Mouse (Mus musculus): Measurements from ENCODE around the gene Tmem159. TPM values are rescaled to one million over a fixed set of nuclear protein-coding genes. Genes with fewer than 3 reads are reported as not detected.

Tmem159 gene
- 10 to 100 TPM in 1 of 2 experiments, 1 to 10 TPM in 1; 9.8 to 13.1 TPM for total RNA-seq (2021)
- long read RNA-seq, experiment 1, transcript Tmem159-201 (5 exons, 1,484 nt) = major isoform, 19 of 20 reads
- long read RNA-seq, experiment 1, partial matches to known transcripts = 0 of 20 reads
- long read RNA-seq, experiment 1, other reads (novel, unspliced or antisense) = 0 of 20 reads
- long read RNA-seq, experiment 2, transcript Tmem159-201 (5 exons, 1,484 nt) = major isoform, 6 of 7 reads
- long read RNA-seq, experiment 2, partial matches to known transcripts = 1 of 7 reads
- long read RNA-seq, experiment 2, other reads (novel, unspliced or antisense) = 0 of 7 reads

DNA sequence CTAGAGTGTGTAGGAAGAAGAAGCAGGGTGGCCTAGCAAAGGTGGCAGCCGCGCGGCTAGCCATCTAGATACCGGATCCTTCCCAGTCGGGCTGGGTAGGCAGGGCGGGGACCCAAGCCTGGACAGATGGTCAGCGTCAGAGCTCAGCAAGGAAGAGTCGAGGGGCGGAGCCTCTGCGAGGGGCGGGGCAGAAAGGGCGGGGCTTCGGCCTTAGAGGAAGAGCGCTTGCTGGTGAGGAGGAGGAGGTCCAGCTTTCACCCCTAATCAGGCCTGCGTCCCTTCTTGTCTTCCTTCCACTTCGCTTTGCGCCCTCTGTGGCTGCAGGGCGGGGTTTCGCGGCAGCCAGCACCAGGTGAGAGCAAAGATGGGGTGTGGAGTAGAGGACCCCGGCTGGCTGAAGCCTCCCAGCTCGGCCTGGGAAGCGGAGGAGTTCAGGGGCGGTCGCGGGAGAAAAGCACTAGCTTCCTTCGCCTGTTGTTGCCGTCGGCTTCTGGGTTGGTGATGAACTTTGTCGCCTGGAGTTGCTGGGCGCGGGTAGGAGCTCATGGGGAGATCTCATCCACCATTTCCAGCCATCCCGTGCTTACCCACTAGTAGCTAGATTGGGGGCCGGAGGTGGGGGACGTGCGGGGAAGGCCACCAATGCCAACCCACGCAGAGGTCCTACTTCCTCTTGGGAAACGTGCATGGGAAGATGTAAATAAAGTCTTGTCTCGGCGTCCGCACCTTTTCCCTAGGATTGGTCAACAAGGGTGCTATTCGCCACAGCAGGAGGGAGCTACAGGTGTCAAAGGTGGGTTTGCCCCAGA is at the start of gene Tmem159:
Gene Tmem159 (plus strand): TSS at position 190 of the 809 bp plus-strand sequence.
- peak; percentile 53 to 61 for DNase-seq (ENCODE audit: low spot score in 2 of 2)
- intact Hi-C loops (cut with DNase I) = no loop called here

- intact Hi-C loops (cut with DNase I) = loop anchor here (10.0 kb wide), 1 partner anchor 199 kb away; no protein-coding TSS in a partner anchor
- no peak for DNase-seq (ENCODE audit: low spot score in 2 of 2)
Measured at GRCm38 (mm10) chr7:120054016-120054415, 48.1 kb upstream of the Tmem159 start.

DNA sequence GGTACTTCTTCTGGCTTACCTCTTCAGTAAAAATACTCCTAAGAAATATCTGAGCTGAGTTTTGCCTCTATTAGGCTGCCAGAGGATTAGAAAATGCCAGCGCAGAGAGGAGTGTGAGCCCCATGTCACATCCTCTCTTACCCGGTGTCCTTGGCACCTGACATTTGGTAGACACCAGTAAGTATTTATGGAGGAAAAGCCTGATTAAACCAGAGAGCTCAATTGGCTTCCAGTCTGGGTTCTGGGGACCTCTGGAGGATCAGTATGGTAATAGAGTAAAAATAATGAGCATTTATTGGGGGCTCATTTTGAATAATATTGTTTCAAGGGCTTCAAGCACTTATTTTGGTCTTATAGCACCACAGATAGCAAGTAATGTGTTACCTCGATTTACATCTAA is 46.7 kb upstream of the Tmem159 start:
- intact Hi-C loops (cut with DNase I) = loop anchor here (10.0 kb wide), 1 partner anchor 201 kb away; no protein-coding TSS in a partner anchor

DNA sequence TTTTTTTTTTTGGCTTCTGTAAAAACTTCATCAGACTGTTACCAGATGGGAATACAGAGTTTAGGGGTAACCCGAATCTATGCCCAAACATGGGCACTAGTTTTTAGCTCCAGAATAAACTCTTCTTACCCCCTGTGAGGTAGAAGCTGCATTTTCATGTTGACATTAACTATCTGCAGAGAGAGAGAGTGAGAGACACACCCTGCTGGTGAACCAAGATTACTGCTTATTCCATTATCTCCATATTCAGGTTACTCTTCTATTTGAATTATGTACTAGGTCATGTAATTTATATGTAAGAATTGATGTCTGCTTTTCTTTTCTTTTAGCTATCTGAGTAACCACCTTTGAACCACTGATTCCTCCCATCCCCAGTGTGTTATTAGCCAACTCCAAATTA is 38.1 kb upstream of the Tmem159 start:
- intact Hi-C loops (cut with DNase I) = no loop called here
- no peak for DNase-seq (ENCODE audit: low spot score in 2 of 2)

More for the DNA sequence above, 46.7 kb upstream of the Tmem159 start:
- DNase-seq (ENCODE audit: low spot score in 2 of 2) = no peak

DNA sequence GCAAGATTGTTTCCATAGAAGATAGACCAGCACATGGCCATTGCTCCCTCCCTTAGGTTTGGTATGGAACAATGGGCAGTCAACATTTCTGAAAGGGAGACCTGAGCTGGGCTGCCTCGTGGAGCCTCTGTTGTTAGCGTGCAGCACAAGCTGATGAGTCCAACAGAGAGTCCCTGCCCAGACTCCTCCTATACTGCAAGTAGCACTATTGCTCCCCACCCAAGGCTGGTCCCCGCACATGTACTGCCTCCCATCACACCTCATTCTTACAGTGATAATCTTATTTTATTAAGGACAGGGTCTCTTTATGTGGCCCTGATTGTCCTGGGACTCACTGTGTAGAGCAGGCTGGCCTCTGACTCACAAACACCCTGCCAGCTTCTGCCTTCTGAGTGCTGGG is 34.0 kb upstream of the Tmem159 start:
- intact Hi-C loops (cut with DNase I) = no loop called here

GRCm38 (mm10) chr7:120069164-120069563 is 33.0 kb upstream of the Tmem159 start:
- intact Hi-C loops (cut with DNase I) = no loop called here
- peak in 1 of 2 experiments; percentile 2 for DNase-seq (ENCODE audit: low spot score in 2 of 2)

More for the DNA sequence above, 34.0 kb upstream of the Tmem159 start:
- no peak for DNase-seq (ENCODE audit: low spot score in 2 of 2)

GRCm38 (mm10) chr7:120080177-120080576 is 22.0 kb upstream of the Tmem159 start:
- intact Hi-C loops (cut with DNase I) = no loop called here
- no peak for DNase-seq (ENCODE audit: low spot score in 2 of 2)

DNA sequence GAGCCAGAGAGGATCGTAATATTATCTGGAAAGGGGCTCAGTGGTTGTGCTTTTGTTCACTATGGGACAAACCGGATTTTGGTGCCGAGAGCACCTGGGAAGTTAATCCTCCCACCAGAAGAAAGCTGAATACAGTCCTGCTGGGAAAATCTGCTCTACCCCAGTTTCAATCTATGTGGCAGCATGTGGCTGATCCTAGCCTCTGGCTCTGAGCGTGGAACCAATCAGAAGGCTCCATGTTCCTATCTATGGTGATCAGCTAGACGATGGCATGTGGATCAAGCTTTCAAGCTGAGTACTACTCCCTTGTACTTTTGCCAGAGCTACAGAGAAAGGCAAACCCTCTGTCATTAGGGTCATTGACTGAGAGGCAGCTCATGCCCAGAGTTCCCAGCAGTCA is 9.1 kb upstream of the Tmem159 start:
- intact Hi-C loops (cut with DNase I) = loop anchor here (10.0 kb wide), 2 partner anchors 112 to 232 kb away; partner anchors contain the start of genes Abca14, Abca15 and Crym
- no peak for DNase-seq (ENCODE audit: low spot score in 2 of 2)

DNA sequence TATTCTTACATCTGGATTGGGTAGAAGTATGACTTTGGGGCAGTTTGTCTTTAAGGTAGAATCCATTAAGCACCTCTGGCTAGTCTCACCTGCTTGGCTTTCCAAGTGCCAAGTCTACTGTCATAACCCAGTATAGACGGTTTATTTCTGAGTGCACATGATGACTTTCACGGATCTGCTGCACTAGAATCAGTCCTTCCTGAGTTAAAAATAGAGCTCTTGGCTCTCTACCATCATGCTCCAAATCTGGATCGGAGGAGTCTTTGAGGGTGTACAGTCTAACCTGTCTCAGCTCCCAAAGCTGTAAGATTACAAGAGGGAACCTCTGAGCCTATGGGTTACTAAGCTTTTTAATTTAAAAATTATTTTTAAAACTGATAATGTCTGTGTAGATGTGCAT is 7.9 kb upstream of the Tmem159 start:
- intact Hi-C loops (cut with DNase I) = loop anchor here (10.0 kb wide), 2 partner anchors 111 to 231 kb away; partner anchors contain the start of genes Abca14, Abca15 and Crym
- peak; percentile 5 to 31 for DNase-seq (ENCODE audit: low spot score in 2 of 2)

DNA sequence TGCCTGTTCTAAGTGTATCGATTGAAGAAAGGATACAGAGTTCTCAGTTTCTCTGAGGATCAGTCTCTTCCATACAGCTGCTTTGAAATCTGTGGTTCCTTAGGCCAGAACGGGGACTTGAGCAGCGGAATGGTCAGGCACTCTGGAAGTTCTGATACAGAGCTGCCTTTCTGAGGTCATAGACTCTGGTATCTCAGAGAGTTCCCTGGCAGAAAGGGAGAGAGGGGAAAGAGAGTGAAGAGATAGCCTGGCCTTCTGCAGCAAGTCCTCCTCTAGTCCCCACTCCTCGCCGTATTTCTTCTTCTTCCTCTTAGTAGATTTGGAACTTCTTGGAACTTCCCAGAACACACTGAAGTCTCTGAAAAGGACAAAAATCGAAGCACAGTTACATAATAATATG is 7.0 kb upstream of the Tmem159 start, which contains the start of gene Dnah3:
Gene Dnah3 (minus strand): TSS at position 101 of the 400 bp plus-strand sequence.
- DNase-seq (ENCODE audit: low spot score in 2 of 2) = no peak
- intact Hi-C loops (cut with DNase I) = loop anchor here (5.0 to 10.0 kb wide), 3 partner anchors 110 to 238 kb away; partner anchors contain the start of genes Abca14, Abca15 and Crym

DNA sequence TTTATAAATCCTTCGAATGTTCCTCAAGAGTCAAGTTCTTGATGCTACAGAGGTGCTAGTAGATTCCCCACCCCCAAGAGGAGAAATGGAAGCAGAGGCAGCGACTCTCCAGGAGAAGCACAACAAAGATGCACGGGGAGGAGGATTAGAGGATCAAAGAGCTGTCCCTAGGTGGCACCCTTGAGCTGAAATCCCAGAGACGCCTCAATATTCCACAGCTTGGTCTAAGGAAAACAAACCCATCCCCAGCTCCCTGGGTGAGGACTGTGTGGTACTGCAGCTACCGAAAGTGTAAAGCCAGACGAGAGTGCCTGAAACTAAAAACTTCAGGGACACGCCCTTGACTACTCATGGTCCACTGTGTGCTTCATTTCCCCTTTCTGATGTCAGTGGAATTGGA is 4.3 kb upstream of the Tmem159 start:
- intact Hi-C loops (cut with DNase I) = loop anchor here (5.0 to 10.0 kb wide), 3 partner anchors 107 to 241 kb away; partner anchors contain the start of genes Abca14, Abca15 and Crym
- DNase-seq (ENCODE audit: low spot score in 2 of 2) = peak; percentile 64 to 73

GRCm38 (mm10) chr7:120098403-120098802 is 3.8 kb upstream of the Tmem159 start:
- DNase-seq (ENCODE audit: low spot score in 2 of 2) = peak; percentile 51 to 69
- intact Hi-C loops (cut with DNase I) = loop anchor here (5.0 to 10.0 kb wide), 3 partner anchors 106 to 241 kb away; partner anchors contain the start of genes Abca14, Abca15 and Crym

- DNase-seq (ENCODE audit: low spot score in 2 of 2) = no peak
- intact Hi-C loops (cut with DNase I) = no loop called here
Measured at GRCm38 (mm10) chr7:120103019-120103567, 940 bp downstream of the Tmem159 start.

DNA sequence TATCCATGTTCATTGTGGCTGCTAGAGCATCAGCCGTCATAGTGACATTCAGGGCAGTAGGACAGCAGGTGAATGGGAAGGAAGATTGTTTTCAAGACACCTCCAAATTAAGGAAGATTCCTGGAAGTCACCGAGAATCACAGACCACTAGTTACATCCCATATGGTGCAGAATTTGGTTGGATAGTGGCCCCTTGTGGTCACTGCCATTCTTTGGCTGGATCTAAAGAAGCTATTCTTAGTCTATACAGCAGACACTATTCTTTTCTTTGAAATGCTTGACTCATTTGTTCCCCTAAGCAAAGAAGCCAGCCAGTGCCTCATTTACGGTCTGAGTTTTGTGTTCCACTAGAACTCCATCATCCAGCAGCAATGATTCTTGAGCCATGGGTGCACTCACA is 2.8 kb downstream of the Tmem159 start:
- DNase-seq (ENCODE audit: low spot score in 2 of 2) = peak; percentile 21 to 48
- intact Hi-C loops (cut with DNase I) = no loop called here

- peak; percentile 47 to 59 for DNase-seq (ENCODE audit: low spot score in 2 of 2)
- intact Hi-C loops (cut with DNase I) = no loop called here
Measured at GRCm38 (mm10) chr7:120106356-120106755, 4.2 kb downstream of the Tmem159 start.

- no peak for DNase-seq (ENCODE audit: low spot score in 2 of 2)
- intact Hi-C loops (cut with DNase I) = no loop called here
Measured at GRCm38 (mm10) chr7:120109676-120110075, 7.5 kb downstream of the Tmem159 start.

DNA sequence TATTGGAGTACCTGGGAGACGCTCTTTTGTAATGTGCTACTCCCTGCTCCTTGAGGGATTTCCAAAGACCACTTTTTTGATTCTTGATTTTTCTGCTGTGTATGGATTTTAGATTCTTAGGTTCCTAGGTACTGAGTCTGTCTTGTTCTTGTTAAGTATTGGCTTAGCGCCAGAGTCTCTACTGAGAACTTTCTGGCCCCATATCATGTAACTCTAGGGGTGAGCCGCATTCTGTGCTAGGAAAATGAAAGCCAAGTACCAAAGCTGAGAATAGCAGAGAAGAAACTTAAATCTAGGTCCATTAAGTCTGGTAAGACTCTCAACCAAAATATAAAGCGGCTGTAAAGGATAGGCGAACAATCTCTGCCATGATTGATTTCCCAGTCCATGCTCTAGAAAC is 14.8 kb downstream of the Tmem159 start:
- no peak for DNase-seq (ENCODE audit: low spot score in 2 of 2)
- intact Hi-C loops (cut with DNase I) = no loop called here

DNA sequence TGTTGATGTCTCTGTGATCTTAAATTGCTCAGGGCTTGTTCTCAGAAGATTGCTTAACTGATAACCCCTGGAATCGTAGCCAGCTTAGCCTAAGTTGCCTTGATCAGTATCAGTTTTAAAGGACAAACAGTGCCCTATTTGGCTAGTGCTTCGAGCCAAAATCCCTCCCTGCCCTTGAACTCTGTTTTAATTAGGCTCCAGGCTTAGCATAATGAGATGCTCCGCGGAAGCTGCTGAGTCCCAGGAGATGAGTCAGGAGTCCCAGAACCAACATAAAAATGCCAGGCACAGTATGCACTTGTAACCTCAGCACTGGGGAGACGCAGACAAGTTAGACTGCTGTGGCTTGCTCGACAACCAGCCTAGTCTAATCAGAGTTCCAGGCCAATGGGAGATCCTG is 15.4 kb downstream of the Tmem159 start:
- intact Hi-C loops (cut with DNase I) = no loop called here
- no peak for DNase-seq (ENCODE audit: low spot score in 2 of 2)

DNA sequence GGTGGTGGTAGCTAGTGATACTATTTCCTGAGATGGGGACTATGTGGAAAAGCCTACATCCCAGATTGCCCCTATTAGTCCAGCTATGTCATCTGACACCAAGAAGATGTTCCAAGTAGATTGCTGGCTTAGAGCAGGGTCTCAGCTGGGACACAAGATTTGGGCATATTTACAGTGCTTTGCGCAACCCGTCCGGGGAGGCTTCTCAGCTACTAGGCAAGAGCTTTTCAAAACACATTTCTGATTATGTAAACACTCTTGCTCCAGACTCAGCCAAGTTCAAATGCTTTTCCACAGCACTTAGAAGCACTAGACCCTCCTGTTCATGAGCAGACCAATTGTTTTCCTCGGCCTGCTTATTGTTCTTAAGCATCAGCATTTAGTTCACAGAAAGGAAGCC is 21.6 kb downstream of the Tmem159 start:
- DNase-seq (ENCODE audit: low spot score in 2 of 2) = no peak
- intact Hi-C loops (cut with DNase I) = loop anchor here (1.0 to 5.0 kb wide), 2 partner anchors 80 to 204 kb away; partner anchors contain the start of genes Abca14 and Abca15

Measured in left cerebral cortex, postnatal 14 days (tissue).